Comparison of ENCODE assay signal across 10 mouse cellular contexts in the genomic region with DNA sequence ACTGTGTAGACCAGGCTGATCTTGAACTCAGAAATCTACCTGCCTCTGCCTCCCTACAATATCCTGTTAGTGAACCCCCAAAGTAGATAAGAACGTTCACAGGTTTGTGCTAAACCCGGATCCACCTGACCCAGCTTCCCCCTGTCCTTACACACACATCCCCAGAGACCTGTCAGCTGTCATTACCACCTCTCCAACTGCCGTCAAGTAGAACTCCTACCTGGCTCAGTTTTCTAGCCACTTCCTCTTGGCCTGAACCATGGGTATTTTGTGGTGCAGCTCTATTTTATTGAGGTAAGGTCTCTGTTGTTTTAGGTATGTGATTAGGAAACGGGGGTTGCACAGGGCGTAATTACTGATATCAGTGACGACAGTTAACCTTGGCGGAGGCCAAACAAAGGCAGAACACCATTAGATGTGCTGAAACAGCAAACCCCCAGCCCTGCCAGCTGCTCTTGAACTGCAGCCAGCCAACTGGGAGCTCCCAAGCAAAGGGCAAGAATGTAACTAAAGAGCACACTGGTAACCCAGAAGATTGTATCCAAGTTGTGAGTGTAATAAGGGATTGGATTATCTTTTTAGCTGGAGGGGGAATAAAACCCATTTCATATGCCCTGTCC. TPM values are rescaled to one million over a fixed set of nuclear protein-coding genes. Genes with fewer than 3 reads are reported as not detected.
DNase-seq lines count a peak whose midpoint lies in the region; ATAC-seq and TF ChIP-seq lines count a peak whose summit lies in the region.
"Had no signal": no experiment of that assay in that cellular context is flagged by ENCODE, and none has a peak within 500 bp of the region (broad histone marks: within the 10 kb centered on the region; RNA-seq: fewer than 3 reads in every experiment).

No protein-coding gene starts in this region.

- H3K27me3 ChIP-seq in hindbrain, postnatal 0 days (ENCODE audit: insufficient read depth, low read length), result no peaks in the 10 kb centered on the region
- H3K27me3 ChIP-seq in hindbrain, embryonic 14.5 days (ENCODE audit: control insufficient read depth, insufficient read depth, low read length), result no peaks in the 10 kb centered on the region

- no peak overlapping the region for H3K4me3 ChIP-seq in hindbrain, postnatal 0 days (ENCODE audit: low read length)
- H3K4me3 ChIP-seq in hindbrain, embryonic 14.5 days (replicated peaks; ENCODE audit: low read length), result no peak overlapping the region

- intact Hi-C loops in left cerebral cortex, postnatal 25 days (cut with DNase I), result no loop called here

- peak; percentile 15; the same call in 1 of the 2 replicates for ATAC-seq in hindbrain, postnatal 0 days
- no peak for ATAC-seq in hindbrain, embryonic 14.5 days (ENCODE audit: low FRiP score)
- peak; percentile 37 for ATAC-seq in CD4-positive, CD25-positive, alpha-beta regulatory T cell, adult 4 months
- ATAC-seq: midbrain, embryonic 16.5 days had no signal

- H3K27ac ChIP-seq in hindbrain, postnatal 0 days, result no peak overlapping the region
- H3K27ac ChIP-seq in hindbrain, embryonic 14.5 days, result no peak overlapping the region

- peak; percentile 44 for DNase-seq in hindbrain, postnatal 0 days (ENCODE audit: low spot score)
- DNase-seq in hindbrain, embryonic 14.5 days (ENCODE audit: low spot score), result no peak
- DNase-seq in adrenal gland, postnatal 10 days, result peak; percentile 80
- DNase-seq in kidney, adult 8-10 months, result peak; percentile 47 to 64
- no peak for DNase-seq in embryo, embryonic 11 days
- DNase-seq in left cerebral cortex, postnatal 25 days (ENCODE audit: low spot score in 2 of 2), result no peak
- no peak for DNase-seq in left cerebral cortex, adult 11 months (ENCODE audit: low spot score)

- WGBS in hindbrain, postnatal 0 days, result 54% methylated on average over 7 of the region's 7 CpGs
- 71% methylated on average over 7 of the region's 7 CpGs for WGBS in hindbrain, embryonic 14.5 days

- H3K4me1 ChIP-seq in hindbrain, postnatal 0 days (ENCODE audit: insufficient read depth, low read length), result no peaks in the 10 kb centered on the region
- H3K4me1 ChIP-seq in hindbrain, embryonic 14.5 days (replicated peaks; ENCODE audit: control insufficient read depth, insufficient read depth, low read length), result 0 out of 2 replicates have a peak, but pooled peaks cover 3% of the 10 kb centered on the region

- H3K9me3 ChIP-seq in hindbrain, postnatal 0 days (ENCODE audit: low read length), result no peaks in the 10 kb centered on the region
- no peaks in the 10 kb centered on the region for H3K9me3 ChIP-seq in hindbrain, embryonic 14.5 days (ENCODE audit: control insufficient read depth, low read length)

- TF ChIP-seq CTCF in hindbrain, postnatal 0 days (IDR thresholded peaks at IDR 0.05; ENCODE audit: low read depth), result no peak

- H3K9ac ChIP-seq in hindbrain, postnatal 0 days (replicated peaks; ENCODE audit: low read length), result no peak overlapping the region
- H3K9ac ChIP-seq in hindbrain, embryonic 14.5 days, result no peak overlapping the region

- H3K36me3 ChIP-seq in hindbrain, postnatal 0 days (ENCODE audit: insufficient read depth, low read length), result no peaks in the 10 kb centered on the region
- no peaks in the 10 kb centered on the region for H3K36me3 ChIP-seq in hindbrain, embryonic 14.5 days (replicated peaks; ENCODE audit: control insufficient read depth, insufficient read depth)

- H3K4me2 ChIP-seq in hindbrain, postnatal 0 days (ENCODE audit: low read depth, low read length), result no peak overlapping the region
- no peak overlapping the region for H3K4me2 ChIP-seq in hindbrain, embryonic 14.5 days (replicated peaks)
- H3K4me2 ChIP-seq: liver, embryonic 11.5 days had no signal

RNA-seq across cellular contexts. Expression of a gene that starts 21.0 kb away (rescaled TPM):
- 0.21 TPM in 1 of 2 replicates, not detected in the other for total RNA-seq in hindbrain, postnatal 0 days (2014; rRNA removed)
- polyA plus RNA-seq in hindbrain, postnatal 0 days (2015; fragmentation: Nextera tagmentation; extraction: Ambion mirVana), result 0.14 and 0.15 TPM in 2 replicates
- 0.09 and 0.13 TPM in 2 replicates for polyA plus RNA-seq in hindbrain, embryonic 14.5 days (2014; fragmentation: Nextera tagmentation; extraction: Ambion mirVana)
- polyA plus RNA-seq in CD4-positive, CD25-positive, alpha-beta regulatory T cell, adult 4 months (2017; shearing (Covaris generic)), result 10 to 100 TPM in 1 of 2 experiments, 1 to 10 TPM in 1; 2.7 to 10.2 TPM
- total RNA-seq in adrenal gland, postnatal 10 days (2021), result 1 to 10 TPM in 1 of 2 experiments, under 1 TPM in 1; 0.85 to 1.8 TPM
- total RNA-seq in left cerebral cortex, postnatal 25 days (2021), result under 1 TPM in 1 of 2 experiments, not detected in 1; 0.09 TPM
- polyA plus RNA-seq: liver, embryonic 11.5 days had no signal

RNA-seq across cellular contexts. Expression of a gene that starts 34.8 kb away (rescaled TPM):
- 1.2 TPM in 1 of 2 replicates, not detected in the other for total RNA-seq in hindbrain, postnatal 0 days (2014; rRNA removed)
- polyA plus RNA-seq in hindbrain, postnatal 0 days (2015; fragmentation: Nextera tagmentation; extraction: Ambion mirVana), result 1.3 and 1.4 TPM in 2 replicates
- polyA plus RNA-seq in hindbrain, embryonic 14.5 days (2014; fragmentation: Nextera tagmentation; extraction: Ambion mirVana), result 0.31 TPM in 2 replicates
- not detected for polyA plus RNA-seq in CD4-positive, CD25-positive, alpha-beta regulatory T cell, adult 4 months (2017; shearing (Covaris generic))
- not detected for total RNA-seq in adrenal gland, postnatal 10 days (2021)
- under 1 TPM; 0.41 to 0.57 TPM for total RNA-seq in left cerebral cortex, postnatal 25 days (2021)
- polyA plus RNA-seq: liver, embryonic 11.5 days had no signal

RNA-seq across cellular contexts. Expression of a gene that starts 53.6 kb away (rescaled TPM):
- total RNA-seq in hindbrain, postnatal 0 days (2014; rRNA removed), result 11.8 and 18.8 TPM in 2 replicates
- 12.3 and 13.9 TPM in 2 replicates for polyA plus RNA-seq in hindbrain, postnatal 0 days (2015; fragmentation: Nextera tagmentation; extraction: Ambion mirVana)
- 4.8 and 7.5 TPM in 2 replicates for polyA plus RNA-seq in hindbrain, embryonic 14.5 days (2014; fragmentation: Nextera tagmentation; extraction: Ambion mirVana)
- polyA plus RNA-seq in CD4-positive, CD25-positive, alpha-beta regulatory T cell, adult 4 months (2017; shearing (Covaris generic)), result 1 to 10 TPM in 1 of 2 experiments, under 1 TPM in 1; 0.47 to 1.0 TPM
- under 1 TPM; 0.18 to 0.24 TPM for total RNA-seq in adrenal gland, postnatal 10 days (2021)
- 1 to 10 TPM; 5.5 to 7.0 TPM for total RNA-seq in left cerebral cortex, postnatal 25 days (2021)
- polyA plus RNA-seq: liver, embryonic 11.5 days had no signal

Comparison
In these comparisons a context has a peak if more than half of its experiments do, and no peak if none do; other contexts are left out.
1. DNase-seq: peak in hindbrain, postnatal 0 days (single experiment), adrenal gland, postnatal 10 days (single experiment) and kidney, adult 8-10 months (2 of 2); none in hindbrain, embryonic 14.5 days (single experiment), embryo, embryonic 11 days (single experiment), left cerebral cortex, postnatal 25 days (0 of 2) and left cerebral cortex, adult 11 months (single experiment).
2. RNA of a gene that starts 53.6 kb away (total RNA-seq): 11.8 to 18.8 TPM in hindbrain, postnatal 0 days and 5.5 to 7.0 TPM in left cerebral cortex, postnatal 25 days; 0.18 to 0.24 TPM in adrenal gland, postnatal 10 days; every median in the first group is over 4 times any median in the second.